Mouse (Mus musculus) neural tube, embryonic 14.5 days (tissue): ENCODE measurements around the gene 4930579F01Rik. TPM values are rescaled to one million over a fixed set of nuclear protein-coding genes. Genes with fewer than 3 reads are reported as not detected.

Source experiments
- polyA plus RNA-seq: library from polyadenylated mRNA; unstranded; fragments of >200 nt; fragmentation: Nextera tagmentation; extraction: Ambion mirVana; gene quantifications from 2 replicates; pipeline ENCODE4 v1.2.1, GENCODE M21; 2014

4930579F01Rik gene
- polyA plus RNA-seq, 1 experiment from 2014 or later: not detected

Other genes starting within 250 kb of the 4930579F01Rik start
- gene Dapp1, start 212.3 kb downstream of the 4930579F01Rik start, polyA plus RNA-seq: 1.6 and 2.0 TPM in 2 replicates
- 0.01 and 0.08 TPM in 2 replicates for gene 1110002E22Rik, start 128.8 kb downstream of the 4930579F01Rik start, polyA plus RNA-seq
- 0.24 TPM in 1 of 2 replicates, not detected in the other for gene Gm5105, start 126.4 kb downstream of the 4930579F01Rik start, polyA plus RNA-seq
- gene Trmt10a, start 50.4 kb downstream of the 4930579F01Rik start, polyA plus RNA-seq: 8.2 and 12.1 TPM in 2 replicates
- 8.6 and 9.0 TPM in 2 replicates for gene Mttp, start 48.9 kb downstream of the 4930579F01Rik start, polyA plus RNA-seq
- gene Adh7, start 23.9 kb upstream of the 4930579F01Rik start, polyA plus RNA-seq: 0.54 and 0.77 TPM in 2 replicates
- 0.62 and 2.2 TPM in 2 replicates for gene Adh1, start 67.2 kb upstream of the 4930579F01Rik start, polyA plus RNA-seq
- not detected in 2 replicates for gene Adh6a, start 119.5 kb upstream of the 4930579F01Rik start, polyA plus RNA-seq
- gene Adh6b, start 147.9 kb upstream of the 4930579F01Rik start, polyA plus RNA-seq: not detected in 2 replicates
- gene Adh4, start 221.6 kb upstream of the 4930579F01Rik start, polyA plus RNA-seq: not detected in 2 replicates
- gene Adh5, start 249.3 kb upstream of the 4930579F01Rik start, polyA plus RNA-seq: 204 and 218 TPM in 2 replicates